Mouse (Mus musculus) bone marrow macrophage, adult 2 months (primary cell): ENCODE data around the gene Rabggta. TPM values are rescaled to one million over a fixed set of nuclear protein-coding genes. Genes with fewer than 3 reads are reported as not detected.
A peak's percentile ranks its signal among the peaks of the same experiment; 100 is the strongest.

Experiments used
- H3K27ac ChIP-seq: 2 replicates; pipeline ENCODE4 v1.5.1; 2012; ENCODE audit warnings: low read depth, low read length; ENCODE audit not compliant: insufficient read depth
- H3K4me1 ChIP-seq: 2 replicates; pipeline ENCODE4 v1.6.1; 2012; ENCODE audit warnings: low read length; ENCODE audit not compliant: control insufficient read depth, insufficient read depth
- H3K4me3 ChIP-seq: 2 replicates; pipeline ENCODE4 v1.5.1; 2012; ENCODE audit warnings: mild to moderate bottlenecking, low read length, moderate library complexity; ENCODE audit not compliant: insufficient read depth
- CTCF ChIP-seq: IDR thresholded peaks from 2 replicates; pipeline ENCODE4 v1.5.1; 2012; ENCODE audit warnings: low read depth, mild to moderate bottlenecking, low read length, moderate library complexity
- POLR2A ChIP-seq: IDR thresholded peaks from 2 replicates; pipeline ENCODE4 v1.6.1; 2012; ENCODE audit warnings: mild to moderate bottlenecking, low read depth, low read length, borderline replicate concordance
- polyA plus RNA-seq: library from polyadenylated mRNA; stranded (reverse); fragments of >200 nt; gene quantifications from 2 replicates; pipeline ENCODE4 v1.2.4, GENCODE M21; 2012; ENCODE audit not compliant: missing spikeins, insufficient read depth, insufficient read length

The Rabggta gene
- polyA plus RNA-seq, 1 experiment: 29.4 TPM

GRCm38 (mm10) chr14:55707397-55707796, 14.7 kb downstream of the Rabggta start:
- TF ChIP-seq POLR2A: no peak
- TF ChIP-seq CTCF: no peak
- Histone ChIP-seq H3K4me1 (peaks cover 19% of the 10 kb centered on the region), H3K4me3 (no peak overlapping the region), H3K27ac (no peak overlapping the region)

- Histone ChIP-seq H3K27ac (no peak overlapping the region), H3K4me3 (no peak overlapping the region), H3K4me1 (peaks cover 19% of the 10 kb centered on the region)
- no peak for TF ChIP-seq CTCF
- TF ChIP-seq POLR2A: no peak
Measured at GRCm38 (mm10) chr14:55706051-55706600, 15.9 kb downstream of the Rabggta start.

- H3K27ac ChIP-seq: no peak overlapping the region
- H3K4me3 ChIP-seq: no peak overlapping the region
- peaks cover 29% of the 10 kb centered on the region for H3K4me1 ChIP-seq
- TF ChIP-seq CTCF (no peak), POLR2A (no peak)
Measured at GRCm38 (mm10) chr14:55702761-55703160, 19.3 kb downstream of the Rabggta start.

- TF ChIP-seq CTCF: no peak
- no peak for TF ChIP-seq POLR2A
- Histone ChIP-seq H3K4me1 (peaks cover 38% of the 10 kb centered on the region), H3K4me3 (no peak overlapping the region), H3K27ac (no peak overlapping the region)
Measured at GRCm38 (mm10) chr14:55701131-55701530, 20.9 kb downstream of the Rabggta start.

GRCm38 (mm10) chr14:55697226-55697625, 24.8 kb downstream of the Rabggta start:
- Histone ChIP-seq H3K4me1 (peaks cover 26% of the 10 kb centered on the region), H3K27ac (peak overlapping the region; percentile 63), H3K4me3 (peak overlapping the region; percentile 59)
- no peak for TF ChIP-seq CTCF
- no peak for TF ChIP-seq POLR2A

- Histone ChIP-seq H3K4me3 (no peak overlapping the region), H3K4me1 (peaks cover 12% of the 10 kb centered on the region), H3K27ac (no peak overlapping the region)
- TF ChIP-seq POLR2A (no peak), CTCF (no peak)
Measured at GRCm38 (mm10) chr14:55689433-55689832, 32.6 kb downstream of the Rabggta start.

GRCm38 (mm10) chr14:55682118-55682493, 40.0 kb downstream of the Rabggta start:
- Histone ChIP-seq H3K4me3 (peak overlapping the region; percentile 87), H3K4me1 (peaks cover 26% of the 10 kb centered on the region), H3K27ac (peak overlapping the region; percentile 26)
- TF ChIP-seq POLR2A: no peak
- TF ChIP-seq CTCF: no peak

- peak within 1 kb of the TSS; percentile 61 for H3K27ac ChIP-seq
- H3K4me1 ChIP-seq: peaks cover 32% of the 10 kb centered on the region
- H3K4me3 ChIP-seq: peak within 1 kb of the TSS; percentile 87
- TF ChIP-seq POLR2A (no peak), CTCF (peak; percentile 98)
Measured at GRCm38 (mm10) chr14:55681160-55682117, 40.6 kb downstream of the Rabggta start, which contains the start of gene Tinf2. TSS of gene Tinf2 (minus strand) at chr14:55681820.

- no peak overlapping the region for H3K4me3 ChIP-seq
- H3K4me1 ChIP-seq: peaks cover 26% of the 10 kb centered on the region
Measured at GRCm38 (mm10) chr14:55677615-55678014, 44.4 kb downstream of the Rabggta start.

GRCm38 (mm10) chr14:55672741-55673060, 49.4 kb downstream of the Rabggta start:
- peaks cover 18% of the 10 kb centered on the region for H3K4me1 ChIP-seq
- peak overlapping the region; percentile 53; the same call in 1 of the 2 replicates for H3K27ac ChIP-seq
- H3K4me3 ChIP-seq: peak overlapping the region; percentile 66
- TF ChIP-seq CTCF (no peak), POLR2A (no peak)

More at GRCm38 (mm10) chr14:55677615-55678014, 44.4 kb downstream of the Rabggta start:
- no peak overlapping the region for H3K27ac ChIP-seq
- no peak for TF ChIP-seq CTCF
